Mouse (Mus musculus) urinary bladder, postnatal 36 days (tissue): ENCODE results near the gene Zfp710.

Source experiments
- DNase-seq, 2 experiments: peaks; one replicate each; pipeline ENCODE4 v3.0.0; 2022; ENCODE audit warnings: low spot score in 2 of 2, mixed read lengths in 1 of 2

Zfp710 gene

GRCm38 (mm10) chr7:80078792-80079301 lies 54.2 kb downstream of the Zfp710 start:
- DNase-seq, result peak; percentile 44 to 79

- no peak for DNase-seq
Measured at GRCm38 (mm10) chr7:80081586-80082554, 57.3 kb downstream of the Zfp710 start.

- peak in 1 of 2 experiments; percentile 47 for DNase-seq
Measured at GRCm38 (mm10) chr7:80084484-80084931, 59.9 kb downstream of the Zfp710 start.

GRCm38 (mm10) chr7:80085970-80086715 lies 61.5 kb downstream of the Zfp710 start:
- DNase-seq, result no peak

DNA sequence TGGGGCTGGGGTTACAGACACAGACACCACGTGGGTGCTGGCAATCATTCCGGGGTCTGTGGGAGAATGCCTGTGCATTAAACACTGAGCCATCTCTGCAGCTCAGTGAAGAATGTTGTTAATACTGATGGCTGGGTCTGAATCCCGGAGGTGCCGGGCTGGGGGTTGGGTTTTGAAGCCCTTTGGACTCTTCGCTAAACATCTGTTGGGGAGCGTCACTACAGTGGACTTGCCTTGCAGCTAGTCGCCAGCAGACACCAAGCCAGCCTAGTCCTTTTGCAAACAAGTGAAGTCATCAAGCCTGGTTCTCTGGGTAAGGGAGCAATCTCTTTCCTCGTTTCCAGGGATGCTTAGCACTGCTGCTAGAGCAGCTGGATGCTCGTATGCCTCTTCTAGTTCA lies 63.6 kb downstream of the Zfp710 start:
- DNase-seq, result no peak

DNA sequence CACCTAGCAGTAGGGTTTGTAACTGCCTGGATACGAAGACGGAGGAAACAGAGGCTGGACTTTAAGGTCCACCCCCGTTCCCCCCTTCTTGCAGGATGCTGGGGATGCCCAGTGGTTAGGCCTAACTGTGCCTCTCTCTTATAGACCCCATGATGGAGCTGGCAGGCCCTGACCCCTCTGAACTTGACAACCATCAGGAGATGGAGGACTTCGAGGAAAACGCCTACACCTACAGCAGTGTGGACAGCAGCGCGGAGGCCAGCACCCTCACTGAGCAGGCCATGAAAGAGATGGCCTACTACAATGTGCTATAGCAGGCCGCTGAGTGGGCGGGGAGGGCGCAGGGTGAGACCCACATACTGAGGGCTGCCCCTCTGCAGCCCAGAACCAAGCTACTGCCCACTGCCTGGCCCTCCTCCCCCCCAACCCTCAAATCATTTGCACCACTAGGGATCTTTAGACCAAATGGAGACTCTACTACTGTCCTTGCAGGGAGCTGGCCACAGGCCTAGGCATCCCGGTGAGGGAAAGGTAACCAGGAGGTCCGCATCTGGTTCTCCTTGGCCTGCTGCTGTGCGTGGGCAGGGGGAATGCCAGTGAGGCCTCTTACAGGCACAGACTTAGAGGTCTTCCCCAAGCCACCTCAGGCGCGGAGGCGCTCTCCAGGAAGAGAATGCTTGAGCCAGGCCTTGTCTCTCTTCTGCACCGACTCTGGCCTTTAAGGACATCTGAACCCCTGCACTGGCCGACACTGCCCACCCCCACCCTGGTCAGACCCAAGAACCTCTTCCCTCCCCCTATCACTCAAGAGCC lies 65.8 kb downstream of the Zfp710 start:
- DNase-seq, result no peak

GRCm38 (mm10) chr7:80091004-80091865 lies 66.6 kb downstream of the Zfp710 start:
- no peak for DNase-seq

DNA sequence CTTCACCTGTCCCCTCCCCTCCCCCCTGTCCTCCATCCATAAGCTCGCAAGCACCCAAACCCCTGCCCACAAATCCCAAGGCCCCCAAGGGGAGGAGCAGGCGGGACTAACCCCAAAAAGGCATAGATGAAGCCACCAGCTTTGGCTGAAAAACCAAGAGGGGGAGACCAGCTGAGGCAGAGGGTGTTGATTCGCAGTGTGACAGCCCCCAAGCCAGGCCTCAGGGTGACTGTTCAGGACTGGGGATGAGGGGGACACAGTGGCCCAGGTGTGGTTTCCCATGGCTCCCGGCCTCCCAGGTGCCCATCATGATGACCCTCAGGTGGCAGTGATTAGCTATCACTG lies 67.2 kb downstream of the Zfp710 start:
- no peak for DNase-seq

DNA sequence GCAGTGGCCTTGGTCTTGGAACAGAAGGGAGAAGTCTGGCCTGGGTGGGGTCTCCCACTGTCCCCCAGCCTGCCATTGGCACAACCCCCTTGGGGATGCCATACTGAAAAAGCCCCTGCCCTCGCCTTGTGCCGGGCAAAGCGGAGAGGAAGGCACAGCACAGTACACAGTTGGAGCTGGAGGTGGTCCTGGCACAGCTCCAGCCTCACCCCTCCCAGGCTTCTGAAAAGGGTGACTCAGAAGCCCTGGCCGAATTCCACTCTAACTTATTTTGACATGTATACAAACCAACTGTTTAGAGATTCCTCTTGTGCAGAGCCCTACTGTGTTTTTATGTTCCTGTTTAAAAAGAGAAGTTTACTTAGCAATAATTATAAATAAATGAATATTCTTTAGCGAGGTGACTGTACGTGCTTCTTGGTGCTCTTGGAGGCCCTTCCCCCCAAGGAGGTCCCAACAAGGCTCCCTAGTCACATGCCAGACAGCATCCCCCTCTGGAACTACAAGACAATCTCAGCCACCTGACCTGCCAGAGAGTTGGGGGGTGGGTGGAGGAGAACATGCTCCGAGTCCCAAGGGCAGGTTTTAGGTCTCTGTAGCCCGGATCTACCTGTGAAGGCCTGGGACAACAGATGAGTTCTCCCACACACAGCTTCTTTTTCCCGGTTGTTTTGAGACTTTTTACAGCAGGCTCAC lies 67.9 kb downstream of the Zfp710 start:
- DNase-seq, result peak; percentile 61 to 62

GRCm38 (mm10) chr7:80094481-80094880 lies 69.9 kb downstream of the Zfp710 start:
- DNase-seq, result no peak

GRCm38 (mm10) chr7:80095598-80096309 lies 71.1 kb downstream of the Zfp710 start:
- DNase-seq, result no peak

GRCm38 (mm10) chr7:80098389-80098976 lies 73.9 kb downstream of the Zfp710 start:
- no peak for DNase-seq

DNA sequence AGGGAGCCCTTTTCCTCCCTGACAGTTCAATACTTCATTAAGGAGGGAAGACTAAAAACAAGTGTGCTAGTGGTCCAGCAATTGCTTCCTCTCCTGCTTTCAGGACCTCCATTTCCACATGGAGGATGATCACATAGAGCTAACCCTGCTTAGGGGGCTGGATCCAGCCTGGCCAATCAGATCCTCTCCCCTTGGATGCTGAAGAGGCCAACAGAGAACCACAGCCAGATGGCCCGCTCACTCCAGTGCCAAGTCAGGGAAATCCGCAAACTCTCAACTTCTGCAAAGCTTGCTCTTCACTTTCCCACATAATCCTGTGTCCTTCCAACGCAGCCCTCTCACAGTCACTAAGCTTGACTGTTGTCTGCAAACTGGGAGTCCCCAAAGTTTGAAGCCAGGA lies 78.7 kb downstream of the Zfp710 start:
- no peak for DNase-seq

- DNase-seq, result no peak
Measured at GRCm38 (mm10) chr7:80105637-80106390, 81.2 kb downstream of the Zfp710 start.

GRCm38 (mm10) chr7:80106441-80106840 lies 81.8 kb downstream of the Zfp710 start:
- no peak for DNase-seq

GRCm38 (mm10) chr7:80111066-80112045 lies 86.7 kb downstream of the Zfp710 start:
- DNase-seq, result no peak

DNA sequence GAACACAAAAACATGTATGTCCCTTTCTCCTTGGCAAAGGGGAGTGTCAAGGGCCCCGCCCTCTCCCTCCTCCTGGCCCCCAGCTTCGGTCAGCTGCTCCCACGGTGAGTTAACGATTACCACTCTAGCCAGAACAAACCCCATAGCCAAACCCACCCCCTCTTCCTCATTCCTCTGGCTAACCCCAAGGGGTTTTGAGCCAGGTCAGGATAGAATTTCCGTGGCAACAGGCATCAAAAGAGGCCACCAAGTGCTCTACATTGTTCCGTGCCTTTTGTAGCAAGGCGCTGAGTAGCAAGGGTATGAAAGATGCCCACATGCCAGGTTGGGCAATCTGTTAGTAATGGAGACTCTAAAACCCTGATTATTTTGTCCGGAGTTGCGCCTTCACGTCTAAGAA lies 89.4 kb downstream of the Zfp710 start:
- no peak for DNase-seq
